Mouse (Mus musculus): Measurements from ENCODE around the gene Arhgap25. TPM values are rescaled to one million over a fixed set of nuclear protein-coding genes. Genes with fewer than 3 reads are reported as not detected.

Arhgap25 gene
- polyA plus RNA-seq, 1 experiment, result 1.9 TPM

- Histone ChIP-seq H3K4me3 (ENCODE audit: low read depth, low read length) (no peak overlapping the region), H3K4me1 (ENCODE audit: control insufficient read depth, insufficient read depth, insufficient read length, low read length) (peaks cover 3% of the 10 kb centered on the region; the same call in 1 of the 2 replicates), H3K36me3 (ENCODE audit: control insufficient read depth, insufficient read depth, low read length) (no peaks in the 10 kb centered on the region), H3K27ac (ENCODE audit: insufficient read depth, low read depth, low read length) (peak overlapping the region; percentile 32; the same call in 1 of the 2 replicates), H3K27me3 (ENCODE audit: control insufficient read depth, insufficient read depth, low read length) (no peaks in the 10 kb centered on the region)
- TF ChIP-seq POLR2A (IDR thresholded peaks at IDR 0.05; ENCODE audit: low read depth, low read length) (no peak), CTCF (IDR thresholded peaks at IDR 0.05; ENCODE audit: extremely low read depth, insufficient read length, insufficient replicate concordance, low read depth, low read length) (no peak)
- WGBS, result 61% methylated on average over 9 of the region's 9 CpGs
Observed at GRCm38 (mm10) chr6:87534855-87535575, 2.0 kb upstream of the Arhgap25 start.

GRCm38 (mm10) chr6:87531456-87532015 lies 1.5 kb downstream of the Arhgap25 start:
- peaks cover 3% of the 10 kb centered on the region; the same call in 1 of the 2 replicates for H3K4me1 ChIP-seq (ENCODE audit: control insufficient read depth, insufficient read depth, insufficient read length, low read length)
- 78% methylated on average over 2 of the region's 2 CpGs for WGBS
- no peaks in the 10 kb centered on the region for H3K27me3 ChIP-seq (ENCODE audit: control insufficient read depth, insufficient read depth, low read length)
- TF ChIP-seq POLR2A (IDR thresholded peaks at IDR 0.05; ENCODE audit: low read depth, low read length) (no peak), CTCF (IDR thresholded peaks at IDR 0.05; ENCODE audit: extremely low read depth, insufficient read length, insufficient replicate concordance, low read depth, low read length) (no peak)
- no peaks in the 10 kb centered on the region for H3K36me3 ChIP-seq (ENCODE audit: control insufficient read depth, insufficient read depth, low read length)
- peak overlapping the region; percentile 32; the same call in 1 of the 2 replicates for H3K27ac ChIP-seq (ENCODE audit: insufficient read depth, low read depth, low read length)
- no peak overlapping the region for H3K4me3 ChIP-seq (ENCODE audit: low read depth, low read length)

GRCm38 (mm10) chr6:87530386-87530785 lies 2.7 kb downstream of the Arhgap25 start:
- Histone ChIP-seq H3K36me3 (ENCODE audit: control insufficient read depth, insufficient read depth, low read length) (no peaks in the 10 kb centered on the region), H3K27ac (ENCODE audit: insufficient read depth, low read depth, low read length) (no peak overlapping the region), H3K4me1 (ENCODE audit: control insufficient read depth, insufficient read depth, insufficient read length, low read length) (no peaks in the 10 kb centered on the region; the same call in 1 of the 2 replicates), H3K27me3 (ENCODE audit: control insufficient read depth, insufficient read depth, low read length) (no peaks in the 10 kb centered on the region), H3K4me3 (ENCODE audit: low read depth, low read length) (no peak overlapping the region)
- WGBS, result 67% methylated on average over 2 of the region's 2 CpGs
- TF ChIP-seq POLR2A (IDR thresholded peaks at IDR 0.05; ENCODE audit: low read depth, low read length) (no peak), CTCF (IDR thresholded peaks at IDR 0.05; ENCODE audit: extremely low read depth, insufficient read length, insufficient replicate concordance, low read depth, low read length) (no peak)

GRCm38 (mm10) chr6:87527846-87528557 lies 5.1 kb downstream of the Arhgap25 start:
- Histone ChIP-seq H3K4me1 (ENCODE audit: control insufficient read depth, insufficient read depth, insufficient read length, low read length) (no peaks in the 10 kb centered on the region), H3K27me3 (ENCODE audit: control insufficient read depth, insufficient read depth, low read length) (no peaks in the 10 kb centered on the region), H3K27ac (ENCODE audit: insufficient read depth, low read depth, low read length) (no peak overlapping the region), H3K36me3 (ENCODE audit: control insufficient read depth, insufficient read depth, low read length) (no peaks in the 10 kb centered on the region), H3K4me3 (ENCODE audit: low read depth, low read length) (no peak overlapping the region)
- WGBS, result 77% methylated on average over 6 of the region's 6 CpGs
- TF ChIP-seq POLR2A (IDR thresholded peaks at IDR 0.05; ENCODE audit: low read depth, low read length) (no peak), CTCF (IDR thresholded peaks at IDR 0.05; ENCODE audit: extremely low read depth, insufficient read length, insufficient replicate concordance, low read depth, low read length) (no peak)

- Histone ChIP-seq H3K4me3 (ENCODE audit: low read depth, low read length) (no peak overlapping the region), H3K27me3 (ENCODE audit: control insufficient read depth, insufficient read depth, low read length) (no peaks in the 10 kb centered on the region), H3K4me1 (ENCODE audit: control insufficient read depth, insufficient read depth, insufficient read length, low read length) (no peaks in the 10 kb centered on the region), H3K36me3 (ENCODE audit: control insufficient read depth, insufficient read depth, low read length) (no peaks in the 10 kb centered on the region), H3K27ac (ENCODE audit: insufficient read depth, low read depth, low read length) (no peak overlapping the region)
- TF ChIP-seq POLR2A (IDR thresholded peaks at IDR 0.05; ENCODE audit: low read depth, low read length) (no peak), CTCF (IDR thresholded peaks at IDR 0.05; ENCODE audit: extremely low read depth, insufficient read length, insufficient replicate concordance, low read depth, low read length) (no peak)
- WGBS, result 63% methylated on average over 4 of the region's 4 CpGs
Observed at GRCm38 (mm10) chr6:87527366-87527765, 5.7 kb downstream of the Arhgap25 start.

- TF ChIP-seq POLR2A (IDR thresholded peaks at IDR 0.05; ENCODE audit: low read depth, low read length) (no peak), CTCF (IDR thresholded peaks at IDR 0.05; ENCODE audit: extremely low read depth, insufficient read length, insufficient replicate concordance, low read depth, low read length) (no peak)
- Histone ChIP-seq H3K27ac (ENCODE audit: insufficient read depth, low read depth, low read length) (no peak overlapping the region), H3K4me3 (ENCODE audit: low read depth, low read length) (no peak overlapping the region), H3K4me1 (ENCODE audit: control insufficient read depth, insufficient read depth, insufficient read length, low read length) (no peaks in the 10 kb centered on the region), H3K27me3 (ENCODE audit: control insufficient read depth, insufficient read depth, low read length) (no peaks in the 10 kb centered on the region), H3K36me3 (ENCODE audit: control insufficient read depth, insufficient read depth, low read length) (no peaks in the 10 kb centered on the region)
- WGBS, result 80% methylated on average over 10 of the region's 10 CpGs
Observed at GRCm38 (mm10) chr6:87525126-87525525, 7.9 kb downstream of the Arhgap25 start.

GRCm38 (mm10) chr6:87524281-87524680 lies 8.8 kb downstream of the Arhgap25 start:
- H3K4me1 ChIP-seq (ENCODE audit: control insufficient read depth, insufficient read depth, insufficient read length, low read length), result no peaks in the 10 kb centered on the region
- H3K27me3 ChIP-seq (ENCODE audit: control insufficient read depth, insufficient read depth, low read length), result no peaks in the 10 kb centered on the region
- no peak overlapping the region for H3K27ac ChIP-seq (ENCODE audit: insufficient read depth, low read depth, low read length)
- H3K4me3 ChIP-seq (ENCODE audit: low read depth, low read length), result no peak overlapping the region
- H3K36me3 ChIP-seq (ENCODE audit: control insufficient read depth, insufficient read depth, low read length), result no peaks in the 10 kb centered on the region
- WGBS, result 90% methylated on average over 4 of the region's 4 CpGs
- TF ChIP-seq CTCF (IDR thresholded peaks at IDR 0.05; ENCODE audit: extremely low read depth, insufficient read length, insufficient replicate concordance, low read depth, low read length) (no peak), POLR2A (IDR thresholded peaks at IDR 0.05; ENCODE audit: low read depth, low read length) (no peak)
